Mouse (Mus musculus) WW6 (cell line): ENCODE measurements at regions not wholly inside any gene's neighbourhood (a gene's known extent, or its start where the extent isn't known, plus 50 kb on each side); places are given as distances from the start of the nearest gene placed in this dataset.

Experiments
- DNase-seq: peaks from one replicate; pipeline ENCODE4 v3.0.0-alpha.2; 2013; ENCODE audit warnings: low read depth, low spot score

GRCm38 (mm10) chr13:59315811-59316210 lies 269.2 kb downstream of the Agtpbp1 start:
- DNase-seq, result no peak

- no peak for DNase-seq
Measured at GRCm38 (mm10) chr13:59314419-59314818, 270.6 kb downstream of the Agtpbp1 start.

- no peak for DNase-seq
Measured at GRCm38 (mm10) chr13:59313725-59314330, 271.2 kb downstream of the Agtpbp1 start.

- no peak for DNase-seq
Measured at GRCm38 (mm10) chr13:59292905-59293304, 292.1 kb downstream of the Agtpbp1 start.

- DNase-seq, result no peak
Measured at GRCm38 (mm10) chr13:59289127-59289526, 295.9 kb downstream of the Agtpbp1 start.

- no peak for DNase-seq
Measured at GRCm38 (mm10) chr13:59281199-59281598, 303.8 kb downstream of the Agtpbp1 start.

- no peak for DNase-seq
Measured at GRCm38 (mm10) chr13:59279136-59279535, 305.9 kb downstream of the Agtpbp1 start.

GRCm38 (mm10) chr13:59271661-59272060 lies 313.4 kb downstream of the Agtpbp1 start:
- no peak for DNase-seq

GRCm38 (mm10) chr13:59266854-59267253 lies 318.2 kb downstream of the Agtpbp1 start:
- no peak for DNase-seq

- no peak for DNase-seq
Measured at GRCm38 (mm10) chr13:59264126-59264525, 320.9 kb downstream of the Agtpbp1 start.

- DNase-seq, result no peak
Measured at GRCm38 (mm10) chr13:59261924-59262323, 323.1 kb downstream of the Agtpbp1 start.

- no peak for DNase-seq
Measured at GRCm38 (mm10) chr13:59255798-59256435, 329.1 kb downstream of the Agtpbp1 start.

- no peak for DNase-seq
Measured at GRCm38 (mm10) chr13:59253667-59254558, 331.1 kb downstream of the Agtpbp1 start.

GRCm38 (mm10) chr13:59251252-59252006 lies 333.6 kb downstream of the Agtpbp1 start:
- peak; percentile 3 for DNase-seq

GRCm38 (mm10) chr13:59248411-59248810 lies 336.6 kb downstream of the Agtpbp1 start:
- DNase-seq, result no peak

GRCm38 (mm10) chr13:59246984-59247537 lies 338.0 kb downstream of the Agtpbp1 start:
- no peak for DNase-seq

GRCm38 (mm10) chr13:59246070-59246469 lies 339.0 kb downstream of the Agtpbp1 start:
- no peak for DNase-seq

GRCm38 (mm10) chr13:59244622-59245021 lies 340.4 kb downstream of the Agtpbp1 start:
- DNase-seq, result no peak

GRCm38 (mm10) chr13:59242671-59243070 lies 342.4 kb downstream of the Agtpbp1 start:
- DNase-seq, result no peak

- DNase-seq, result no peak
Measured at GRCm38 (mm10) chr13:59238696-59239095, 346.3 kb downstream of the Agtpbp1 start.

GRCm38 (mm10) chr13:59235836-59236235 lies 349.2 kb downstream of the Agtpbp1 start:
- no peak for DNase-seq
